Mouse (Mus musculus) cerebellum, postnatal 4 days (tissue): ENCODE data around the gene Eif4e1b.
"Not testable (repeated sequence)": the region's sequence is repeated elsewhere in the genome, so short reads cannot be mapped to it uniquely, and the experiment has no call there.

Experiments used
- DNase-seq, 2 experiments: peaks; one replicate each; pipeline ENCODE4 v3.0.0; 2022; ENCODE audit warnings: low spot score in 2 of 2, mixed read lengths in 1 of 2

Eif4e1b gene

DNA sequence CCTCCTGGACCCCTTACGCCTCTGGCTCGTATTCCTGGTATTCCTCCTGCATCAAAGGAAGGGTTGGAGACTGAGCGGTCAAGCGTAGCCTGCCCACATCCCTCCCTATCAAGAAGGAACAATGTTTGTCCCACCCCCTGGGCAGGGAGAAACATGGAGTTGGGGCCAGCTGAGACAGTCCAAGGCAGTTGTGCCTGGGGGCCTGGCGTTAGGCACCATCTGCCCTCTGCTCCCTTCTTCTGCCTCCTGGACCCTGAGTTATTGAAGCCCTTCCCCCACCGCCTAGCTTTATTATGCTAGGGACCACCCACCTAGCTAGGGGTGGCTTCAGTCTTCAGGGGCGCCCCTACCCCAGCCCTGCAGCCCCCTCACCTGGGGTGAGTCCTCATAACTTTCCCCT lies 24.3 kb upstream of the Eif4e1b start:
- DNase-seq: no peak

DNA sequence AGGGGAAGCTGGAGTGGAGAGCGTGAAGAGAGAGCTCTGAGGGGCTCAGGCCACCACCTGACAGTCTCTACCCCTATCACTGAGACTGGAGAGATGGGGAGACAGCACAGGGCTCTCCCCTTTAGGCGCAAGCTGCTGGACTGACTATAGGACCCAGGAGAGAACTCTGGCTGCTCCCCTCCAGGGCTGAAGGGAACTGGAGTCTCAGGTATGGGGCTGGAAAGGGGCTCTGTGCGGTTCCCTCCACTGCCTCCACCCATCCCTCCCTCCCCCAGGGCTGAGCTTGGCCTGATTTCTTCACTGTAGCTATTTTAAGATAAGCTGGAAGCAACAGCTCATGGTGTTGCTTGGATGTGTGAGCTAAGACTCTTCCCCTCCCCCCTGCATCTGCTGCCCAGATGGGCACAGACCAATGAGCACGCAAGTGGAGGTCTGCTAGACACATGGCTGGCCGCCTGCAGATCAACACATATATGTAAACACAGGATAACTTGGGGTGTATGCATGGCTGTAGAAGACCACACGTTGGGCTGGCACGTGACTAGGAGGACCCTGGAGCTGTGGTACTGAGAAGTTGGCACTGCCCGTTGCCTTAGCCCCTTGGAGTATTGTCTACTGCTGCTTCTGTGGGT lies 23.5 kb upstream of the Eif4e1b start:
- DNase-seq: peak in 1 of 2 experiments; percentile 44

DNA sequence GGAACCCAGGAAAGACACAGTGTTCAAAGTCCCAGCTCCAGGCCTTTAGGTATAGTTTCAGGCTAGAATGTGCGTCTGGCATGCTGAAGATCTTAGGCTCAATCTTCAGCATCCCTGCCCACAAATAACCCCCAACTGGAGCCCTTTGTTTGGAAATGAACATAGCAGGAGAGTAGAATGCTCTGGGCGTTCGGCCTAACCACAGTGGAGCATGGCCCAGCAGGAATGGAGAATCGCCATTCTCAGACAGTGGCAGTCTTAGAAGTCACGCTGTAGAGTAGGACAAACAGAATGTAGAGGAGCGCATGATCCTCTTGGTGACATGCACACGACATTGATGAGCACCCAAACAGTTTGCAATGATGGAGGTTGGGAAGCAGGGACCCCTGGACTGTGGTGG lies 22.9 kb upstream of the Eif4e1b start:
- no peak for DNase-seq

DNA sequence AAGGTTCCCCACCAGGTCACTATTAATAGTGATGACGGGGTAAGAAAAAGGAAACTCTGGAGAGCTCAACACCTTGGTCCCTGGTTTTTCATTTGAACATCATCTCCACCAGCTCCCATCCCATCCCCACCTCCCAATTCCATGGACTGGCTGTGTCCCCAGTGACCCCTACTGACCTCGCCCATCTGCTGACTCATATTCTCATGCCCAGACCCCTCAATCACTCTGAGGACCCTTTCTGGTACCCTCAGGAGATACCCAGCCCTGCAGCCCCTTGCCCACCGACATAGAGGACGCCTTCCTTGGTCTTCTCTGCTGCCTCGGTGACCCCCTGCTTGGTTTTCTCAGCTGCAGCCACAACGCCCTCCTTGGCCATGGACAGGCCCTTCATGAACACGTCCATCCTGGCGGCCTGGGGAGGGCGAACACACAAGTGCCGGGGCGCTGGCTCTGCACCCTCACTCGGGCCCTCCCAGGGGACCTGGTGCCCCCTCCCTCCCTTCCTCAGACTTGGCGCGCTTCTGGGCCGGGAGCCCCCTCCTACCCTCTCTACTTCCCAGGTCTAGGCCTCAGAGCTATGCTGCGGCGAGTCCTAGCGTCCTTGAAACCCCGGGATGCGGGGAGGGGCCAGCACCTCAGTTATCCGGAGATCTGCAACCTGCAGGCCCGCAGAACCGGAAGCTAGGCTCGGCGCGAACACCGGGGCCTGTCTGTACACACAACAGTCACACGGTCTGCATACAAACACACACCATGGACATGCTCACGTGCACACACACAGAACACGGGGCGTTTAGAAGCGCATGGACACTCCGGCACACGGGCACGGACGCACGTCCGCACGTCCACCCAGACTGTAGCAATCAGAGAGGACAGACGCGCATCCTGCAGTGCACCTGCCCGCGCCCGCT lies 18.3 kb upstream of the Eif4e1b start:
- DNase-seq: no peak

DNA sequence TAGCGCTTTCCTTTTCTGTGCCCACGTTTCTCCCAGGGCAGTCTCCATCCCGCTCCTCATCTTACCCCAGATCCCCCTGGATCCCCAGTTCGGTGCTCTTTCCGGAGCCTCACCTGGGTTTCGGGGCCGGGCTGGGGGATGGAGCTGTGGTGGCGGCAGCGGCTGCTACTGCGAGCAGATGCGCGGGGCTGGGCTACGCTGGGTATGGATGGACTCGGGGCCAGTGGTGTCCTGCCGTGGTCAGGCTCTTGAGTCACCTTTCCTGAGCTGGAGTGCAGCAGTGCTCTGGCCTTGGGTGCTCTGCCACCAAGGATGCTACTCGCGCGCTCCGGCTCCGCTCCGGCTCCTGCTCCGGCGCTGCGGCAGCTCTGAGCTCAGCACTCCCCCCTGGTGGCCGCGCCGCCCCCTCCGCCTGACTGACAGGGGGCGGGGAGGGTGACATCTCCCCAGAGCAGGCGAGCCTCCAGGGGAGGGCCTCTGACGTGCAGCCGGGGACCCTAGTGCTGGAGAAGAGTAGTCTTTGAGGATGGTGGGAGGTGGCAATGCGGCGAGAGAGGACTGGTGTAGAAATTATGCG lies 17.5 kb upstream of the Eif4e1b start, which contains the start of gene Sncb:
Gene Sncb, minus strand, starts transcription at position 404 of the 577 bp plus-strand sequence.
- peak; percentile 77 to 82 for DNase-seq

DNA sequence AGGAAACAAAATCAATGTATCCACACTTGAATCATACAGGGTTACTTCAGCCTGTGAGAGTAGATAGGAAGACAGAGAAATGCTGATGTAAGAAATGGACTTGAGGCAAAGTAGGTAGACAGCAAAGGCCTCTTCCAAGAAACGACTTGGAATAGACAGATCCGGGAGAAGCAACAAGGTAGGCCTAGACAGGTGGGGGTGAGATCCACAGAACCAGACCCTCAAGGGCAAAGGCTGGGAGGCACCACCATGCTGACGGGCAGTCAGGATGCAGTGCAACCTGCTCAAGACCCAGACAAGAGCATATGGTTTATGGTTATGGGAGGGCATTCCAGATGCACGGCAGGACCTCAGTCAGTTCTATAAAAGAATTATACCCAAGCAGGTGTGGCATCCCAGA lies 16.8 kb upstream of the Eif4e1b start:
- no peak for DNase-seq

DNA sequence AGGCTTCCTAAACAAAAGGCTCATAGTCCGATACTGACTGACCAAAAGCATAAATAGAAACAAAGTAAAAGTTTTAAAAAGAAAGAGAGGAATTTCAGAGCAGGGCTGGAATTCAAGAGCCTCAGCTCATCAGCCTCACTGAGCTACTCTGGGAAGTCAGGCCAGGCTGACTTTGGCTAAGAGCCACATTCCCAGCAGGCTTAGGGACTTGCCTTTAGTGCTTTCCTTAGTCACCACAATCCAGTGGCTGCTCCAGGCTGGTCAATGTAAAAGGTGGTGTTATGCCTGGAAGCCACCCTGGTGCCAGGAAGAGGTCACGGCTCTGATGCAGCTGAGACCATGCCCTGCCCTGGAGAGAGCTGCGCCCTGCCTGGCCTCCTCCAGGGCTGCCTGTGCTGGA lies 3.2 kb upstream of the Eif4e1b start:
- peak in 1 of 2 experiments; percentile 56 for DNase-seq

DNA sequence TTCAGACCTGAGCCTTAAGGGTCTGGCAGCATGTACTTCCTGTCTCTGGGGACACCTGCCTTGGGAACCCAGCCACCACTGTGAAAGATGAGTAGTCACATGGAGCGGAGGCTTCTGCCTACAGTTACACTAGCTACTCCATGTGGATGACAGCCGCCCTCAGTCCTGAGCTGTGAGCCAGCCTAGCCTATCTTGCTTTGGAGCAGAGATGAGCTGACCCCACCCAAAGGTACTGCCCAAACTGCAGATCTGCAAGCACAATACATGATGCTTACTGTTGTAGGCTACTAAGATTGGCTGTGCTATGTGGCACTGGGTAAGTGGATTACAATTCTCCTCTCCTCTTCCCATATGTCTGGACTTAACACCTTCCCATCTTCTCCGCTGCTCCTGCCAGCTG lies 2.7 kb upstream of the Eif4e1b start:
- no peak for DNase-seq

DNA sequence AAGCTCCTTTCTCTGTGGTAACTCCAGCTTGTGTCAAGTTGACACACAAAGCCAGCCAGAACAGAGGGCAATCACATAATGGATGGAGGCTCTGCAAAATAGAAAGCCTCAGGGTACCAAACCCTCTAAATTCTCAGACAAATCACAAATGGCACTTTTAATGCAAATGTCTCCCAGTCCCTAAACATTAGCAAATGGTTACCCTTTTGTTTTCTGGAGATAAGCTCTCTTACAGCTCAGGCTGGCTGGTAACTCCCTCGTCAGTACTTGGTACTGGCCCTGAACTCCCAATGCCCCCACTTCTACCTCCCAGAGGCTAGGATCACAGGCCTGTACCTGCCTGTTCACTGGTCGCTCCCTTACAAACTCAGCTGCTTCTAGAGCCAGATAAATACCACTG lies 563 bp upstream of the Eif4e1b start:
- DNase-seq: no peak

DNA sequence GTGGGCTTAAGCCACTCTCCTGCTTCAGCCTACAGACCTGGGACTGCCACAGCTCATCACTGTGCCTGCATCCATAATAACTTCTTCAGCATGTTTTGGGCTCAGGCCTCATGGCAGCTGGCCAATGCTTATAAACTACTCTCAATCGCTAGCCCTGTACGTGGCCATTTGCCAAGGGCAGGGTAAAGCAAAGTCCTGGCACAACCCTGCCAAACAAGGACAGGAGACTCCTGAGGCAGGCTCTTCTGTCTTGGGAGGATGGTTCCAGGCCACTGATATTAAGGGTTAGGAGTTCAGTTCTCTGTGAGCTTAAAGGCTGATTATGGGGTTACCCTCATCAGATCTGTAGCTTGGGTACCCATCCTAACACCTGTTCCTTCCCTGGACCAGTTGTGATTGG lies 3.8 kb downstream of the Eif4e1b start:
- DNase-seq: not testable (repeated sequence)

DNA sequence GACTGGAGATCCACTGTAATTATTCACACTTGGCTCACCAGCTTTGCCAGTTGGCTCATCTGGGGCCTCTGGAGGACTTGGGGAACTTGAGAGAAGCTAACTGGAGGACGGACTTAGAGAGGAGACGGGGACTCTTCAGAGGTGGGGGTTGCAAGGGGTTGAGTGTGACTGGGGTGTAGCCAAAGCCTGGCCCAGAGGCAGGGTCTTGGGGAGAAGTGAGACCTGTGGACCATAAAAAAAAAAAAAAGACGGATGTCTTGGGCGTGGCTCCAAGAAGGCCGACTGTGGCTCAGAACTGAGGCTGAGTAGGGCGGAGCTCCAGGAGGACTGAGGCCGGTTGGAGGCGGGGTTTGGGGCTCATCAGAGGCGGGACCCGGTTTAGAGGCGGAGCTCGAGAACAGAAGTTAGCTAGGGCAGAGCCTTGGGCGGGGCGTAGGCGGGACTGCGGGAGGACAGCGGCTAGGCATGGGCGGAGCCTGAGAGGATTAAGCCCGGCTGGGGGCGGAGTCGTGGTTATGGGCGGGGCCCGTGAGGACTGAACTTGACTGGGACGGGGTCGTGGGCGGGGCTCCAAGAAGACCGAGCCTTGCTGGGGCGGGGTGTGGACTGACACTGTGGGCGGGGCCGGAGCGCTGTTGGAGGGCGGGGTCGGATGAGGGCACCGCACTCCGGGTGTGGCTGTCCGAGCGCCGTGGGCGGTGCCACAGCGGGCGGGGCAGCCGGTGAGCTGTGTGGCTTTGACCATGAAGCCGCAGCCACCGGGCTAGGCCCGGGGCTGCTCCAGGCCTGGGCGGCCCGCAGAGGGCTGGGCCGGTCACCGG lies 5.2 kb downstream of the Eif4e1b start, which contains the start of gene Tspan17:
Gene Tspan17, plus strand, starts transcription at position 638 of the 821 bp plus-strand sequence.
- peak; percentile 82 to 83 for DNase-seq

DNA sequence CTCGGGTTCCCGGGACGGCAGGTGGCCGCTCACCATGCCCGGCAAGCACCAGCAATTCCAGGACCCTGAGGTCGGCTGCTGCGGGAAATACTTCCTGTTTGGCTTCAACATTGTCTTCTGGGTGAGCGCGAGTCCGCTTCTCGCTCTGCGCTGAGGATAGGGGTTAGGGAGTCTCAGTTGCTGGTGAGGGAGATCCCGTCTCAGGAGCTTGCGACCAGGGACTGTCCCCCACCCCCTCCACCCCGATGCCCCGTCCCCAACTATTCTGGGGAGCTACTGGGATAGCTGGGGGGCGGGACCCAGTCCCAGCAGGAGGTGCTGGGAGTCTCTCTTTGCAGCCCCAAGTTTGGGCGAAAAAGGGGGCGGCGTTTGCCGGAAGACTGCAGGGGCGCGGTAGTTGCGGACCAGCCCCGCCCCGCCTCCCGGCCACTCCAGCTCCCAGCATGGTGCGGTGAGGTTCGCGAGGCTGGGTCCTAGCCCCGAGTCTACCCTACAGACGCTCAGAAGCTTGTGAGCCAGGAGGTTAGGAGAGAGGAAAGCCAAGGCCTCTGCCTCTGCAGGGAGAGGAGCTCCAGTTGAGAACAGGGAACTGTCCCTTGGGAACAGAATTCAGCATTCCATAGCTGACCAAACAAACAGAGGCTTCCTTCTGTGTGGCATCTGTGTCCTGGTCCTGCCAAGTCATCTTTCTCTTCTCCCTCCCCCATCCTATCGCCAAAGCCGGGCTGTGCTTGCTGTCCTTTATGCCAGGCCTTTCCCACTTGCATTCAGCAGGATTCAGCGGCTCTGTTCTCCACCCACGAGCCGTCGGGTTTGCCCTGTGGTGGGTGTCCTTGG lies 6.0 kb downstream of the Eif4e1b start:
- peak in 1 of 2 experiments; percentile 50 for DNase-seq

DNA sequence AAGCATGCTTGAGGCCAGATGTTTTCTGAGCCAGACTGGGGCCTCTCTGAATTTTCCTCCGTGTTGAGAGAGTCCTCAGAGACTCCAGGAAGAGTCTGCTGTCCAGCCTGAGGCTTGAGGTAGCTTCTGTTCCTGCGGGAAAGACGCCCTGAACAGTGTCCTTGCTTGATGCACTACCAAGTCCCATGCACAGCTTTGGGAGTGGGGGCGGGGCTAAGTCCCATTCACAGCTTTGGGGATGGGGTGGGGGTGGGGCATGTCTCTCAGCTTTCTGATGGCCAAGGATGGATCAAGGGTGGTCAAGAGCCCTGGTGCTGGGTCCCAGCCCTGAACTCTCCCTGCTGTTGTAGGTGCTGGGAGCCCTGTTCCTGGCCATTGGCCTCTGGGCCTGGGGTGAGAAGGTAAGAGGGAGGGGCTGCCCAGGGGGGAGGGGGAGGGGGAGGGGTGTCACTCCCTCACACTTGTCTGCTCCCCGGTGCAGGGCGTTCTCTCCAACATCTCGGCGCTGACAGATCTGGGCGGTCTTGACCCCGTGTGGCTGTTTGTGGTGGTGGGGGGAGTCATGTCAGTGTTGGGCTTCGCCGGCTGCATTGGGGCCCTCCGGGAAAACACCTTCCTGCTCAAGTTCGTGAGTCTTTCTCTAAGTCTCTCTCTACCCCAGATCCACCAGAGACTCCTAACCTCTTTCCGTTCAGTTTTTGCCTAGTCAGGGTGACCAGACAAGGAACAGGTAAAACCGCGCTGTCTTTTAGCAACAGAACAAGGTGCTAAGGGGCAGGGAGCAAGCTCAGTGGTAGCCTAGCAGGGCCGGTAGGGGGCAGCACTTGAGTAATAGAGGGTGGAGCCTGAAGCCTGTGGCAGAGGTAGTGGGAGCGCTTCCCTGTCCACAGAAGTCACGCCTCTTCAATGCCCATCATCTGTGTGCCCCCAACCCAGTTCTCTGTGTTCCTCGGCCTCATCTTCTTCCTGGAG lies 8.7 kb downstream of the Eif4e1b start:
- DNase-seq: peak in 1 of 2 experiments; percentile 31

DNA sequence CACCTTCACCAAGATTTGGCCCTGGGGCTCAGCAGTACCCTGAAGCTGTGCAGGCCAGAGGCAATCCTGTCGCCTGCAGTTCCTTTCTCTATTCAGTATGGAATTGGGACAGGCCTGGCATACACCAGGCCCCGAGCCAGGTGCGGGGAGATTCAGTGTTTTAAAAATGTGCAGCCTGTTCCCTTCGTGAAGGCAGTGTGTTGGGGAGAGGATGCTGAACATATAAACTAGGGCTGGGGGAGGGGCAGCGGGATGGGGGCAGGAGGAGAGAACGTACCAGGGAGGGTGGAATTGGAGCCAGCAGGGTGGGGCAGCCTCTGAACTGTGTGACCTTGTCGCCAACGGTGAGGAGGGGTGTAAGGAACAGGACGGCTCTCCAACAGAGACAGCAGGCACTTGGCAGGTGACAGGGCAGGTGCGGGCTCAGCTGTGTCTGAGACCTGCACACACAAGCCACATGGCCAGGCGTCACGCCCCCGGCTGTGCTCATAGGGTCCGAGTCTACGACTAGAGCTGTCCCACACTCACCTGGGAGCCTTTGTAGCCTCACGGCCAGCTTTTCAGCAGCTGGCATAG lies 10.3 kb downstream of the Eif4e1b start:
- no peak for DNase-seq

DNA sequence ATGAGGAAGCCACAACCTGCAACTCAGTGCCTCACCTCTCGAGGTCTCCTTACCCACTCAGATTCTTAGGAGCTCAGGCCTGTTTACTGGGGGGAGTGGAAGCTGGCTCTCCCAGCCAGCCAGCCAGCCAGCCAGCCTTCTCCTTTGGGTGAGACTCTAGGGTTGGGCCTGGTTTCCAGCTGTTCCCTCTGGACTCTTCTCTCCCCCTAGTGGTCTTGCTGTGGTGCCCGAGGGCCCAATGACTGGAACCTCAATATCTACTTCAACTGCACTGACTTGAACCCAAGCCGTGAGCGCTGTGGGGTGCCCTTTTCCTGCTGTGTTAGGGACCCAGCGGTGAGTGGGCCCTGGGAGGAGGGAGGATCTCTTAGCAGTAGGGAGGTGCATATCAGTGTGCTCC lies 11.0 kb downstream of the Eif4e1b start:
- no peak for DNase-seq

DNA sequence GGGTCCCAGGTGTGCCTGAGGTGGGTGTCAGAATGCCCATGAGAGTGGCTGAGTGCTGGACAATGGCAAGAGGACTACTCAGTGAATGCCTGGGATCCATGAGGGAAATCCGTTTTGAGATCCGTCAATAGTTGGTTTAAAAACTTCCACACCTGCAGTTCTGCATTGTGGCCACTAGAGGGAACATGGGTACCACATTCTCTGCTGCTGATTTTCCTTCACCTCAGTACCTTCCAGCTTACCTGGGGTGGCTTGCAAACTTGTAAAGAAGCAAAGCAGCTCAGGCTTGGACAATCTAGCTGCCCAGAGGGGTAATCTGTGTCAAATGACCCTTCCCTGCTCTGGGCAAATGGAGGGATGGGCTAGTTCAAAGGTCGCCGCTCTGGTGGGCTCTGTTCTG lies 13.6 kb downstream of the Eif4e1b start:
- DNase-seq: no peak

DNA sequence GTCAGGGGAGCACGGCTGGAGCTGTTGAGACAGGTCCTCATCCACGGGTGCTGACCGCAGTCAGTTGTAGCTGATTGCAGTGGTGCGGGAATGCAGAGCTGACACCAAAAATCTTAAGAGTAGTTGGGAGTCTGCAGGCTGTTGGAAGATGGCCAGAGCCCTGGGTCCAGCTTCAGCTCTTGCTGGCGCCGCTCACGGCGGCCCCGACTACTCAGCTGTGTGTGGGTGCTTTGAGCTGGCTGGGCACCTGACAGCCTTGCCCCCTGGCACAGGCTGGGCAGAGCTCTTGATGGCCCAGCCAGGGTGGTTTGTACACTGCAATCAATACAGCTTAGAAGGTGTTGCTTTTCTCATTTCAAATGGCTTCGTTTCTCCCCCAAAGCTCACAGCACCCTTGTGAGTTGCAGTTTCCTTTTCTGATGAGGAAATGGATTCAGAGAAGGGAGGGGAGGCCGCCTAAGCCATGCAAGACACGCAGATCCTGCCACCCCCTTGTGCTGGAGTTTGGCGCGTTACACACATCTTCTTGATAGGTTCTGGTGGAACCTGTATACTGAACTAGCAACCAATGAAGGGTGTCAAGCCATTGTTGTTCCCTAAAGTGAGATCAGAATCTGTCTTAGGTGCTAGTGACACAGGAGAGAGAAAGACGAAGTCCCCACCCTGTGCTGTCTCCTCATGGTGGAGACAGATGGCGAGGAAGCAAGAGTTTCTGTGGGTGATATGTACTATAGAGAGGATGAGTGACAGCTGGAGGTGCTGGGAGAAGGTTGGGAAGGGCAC lies 14.3 kb downstream of the Eif4e1b start:
- no peak for DNase-seq

DNA sequence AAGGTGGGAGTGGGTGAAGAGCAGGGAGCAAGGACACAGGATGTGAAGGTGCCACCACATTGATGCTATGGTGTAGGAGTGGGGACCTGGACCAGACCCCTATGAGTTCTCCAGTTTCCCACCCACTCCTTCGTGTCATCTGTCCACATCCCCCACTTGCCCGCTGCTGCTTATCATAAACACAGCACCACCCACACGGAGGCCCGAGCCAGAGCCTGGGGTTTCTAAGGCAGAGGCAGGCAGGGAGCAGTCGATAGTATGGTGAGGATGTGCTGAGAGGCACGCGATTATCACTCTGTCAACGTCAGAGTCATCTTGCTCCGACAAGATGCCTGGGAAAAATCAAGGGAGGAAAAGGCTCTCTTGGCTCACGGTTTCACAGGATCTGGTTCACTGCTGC lies 14.9 kb downstream of the Eif4e1b start:
- DNase-seq: no peak
